Mouse (Mus musculus) cerebellum, adult 11 months (tissue): ENCODE data around the gene Pid1.
"Not testable (repeated sequence)": the region's sequence is repeated elsewhere in the genome, so short reads cannot be mapped to it uniquely, and the experiment has no call there.

Source experiments
- DNase-seq: peaks from one replicate; pipeline ENCODE4 v3.0.0; 2022

Pid1 gene

GRCm38 (mm10) chr1:84257656-84258055, 106.3 kb downstream of the Pid1 start:
- DNase-seq, result no peak

GRCm38 (mm10) chr1:84254361-84254760, 109.6 kb downstream of the Pid1 start:
- no peak for DNase-seq

- no peak for DNase-seq
Observed at GRCm38 (mm10) chr1:84253838-84254237, 110.1 kb downstream of the Pid1 start.

- no peak for DNase-seq
Observed at GRCm38 (mm10) chr1:84251205-84251604, 112.8 kb downstream of the Pid1 start.

GRCm38 (mm10) chr1:84250770-84251169, 113.2 kb downstream of the Pid1 start:
- no peak for DNase-seq

- DNase-seq, result no peak
Observed at GRCm38 (mm10) chr1:84249772-84250338, 114.1 kb downstream of the Pid1 start.

- no peak for DNase-seq
Observed at GRCm38 (mm10) chr1:84247111-84247510, 116.9 kb downstream of the Pid1 start.

GRCm38 (mm10) chr1:84241192-84241828, 122.7 kb downstream of the Pid1 start:
- DNase-seq, result no peak

GRCm38 (mm10) chr1:84240203-84240602, 123.8 kb downstream of the Pid1 start:
- no peak for DNase-seq

- DNase-seq, result no peak
Observed at GRCm38 (mm10) chr1:84230431-84230830, 133.5 kb downstream of the Pid1 start.

GRCm38 (mm10) chr1:84225626-84226025, 138.4 kb downstream of the Pid1 start:
- DNase-seq, result no peak

GRCm38 (mm10) chr1:84222051-84222450, 141.9 kb downstream of the Pid1 start:
- no peak for DNase-seq

GRCm38 (mm10) chr1:84218605-84219004, 145.4 kb downstream of the Pid1 start:
- no peak for DNase-seq

- peak; percentile 40 for DNase-seq
Observed at GRCm38 (mm10) chr1:84217777-84218176, 146.2 kb downstream of the Pid1 start.

GRCm38 (mm10) chr1:84211507-84211906, 152.5 kb downstream of the Pid1 start:
- no peak for DNase-seq

GRCm38 (mm10) chr1:84205746-84206145, 158.2 kb downstream of the Pid1 start:
- DNase-seq, result not testable (repeated sequence)

GRCm38 (mm10) chr1:84203494-84203893, 160.5 kb downstream of the Pid1 start:
- no peak for DNase-seq

- DNase-seq, result no peak
Observed at GRCm38 (mm10) chr1:84199890-84200289, 164.1 kb downstream of the Pid1 start.

- no peak for DNase-seq
Observed at GRCm38 (mm10) chr1:84198887-84199286, 165.1 kb downstream of the Pid1 start.

GRCm38 (mm10) chr1:84192167-84192566, 171.8 kb downstream of the Pid1 start:
- no peak for DNase-seq

GRCm38 (mm10) chr1:84189446-84189845, 174.5 kb downstream of the Pid1 start:
- no peak for DNase-seq

- no peak for DNase-seq
Observed at GRCm38 (mm10) chr1:84186756-84187437, 177.1 kb downstream of the Pid1 start.

- DNase-seq, result no peak
Observed at GRCm38 (mm10) chr1:84177696-84178095, 186.3 kb downstream of the Pid1 start.

- no peak for DNase-seq
Observed at GRCm38 (mm10) chr1:84177033-84177432, 186.9 kb downstream of the Pid1 start.
